Mouse (Mus musculus) B cell, adult 2 months (primary cell): ENCODE results near the gene Hist1h2bg.
A peak's percentile ranks its signal among the peaks of the same experiment; 100 is the strongest.
"Not testable (repeated sequence)": the region's sequence is repeated elsewhere in the genome, so short reads cannot be mapped to it uniquely, and the experiment has no call there.

Source experiments
- DNase-seq, 2 experiments: peaks; one replicate each; pipeline ENCODE4 v3.0.0; 2022

The Hist1h2bg gene

GRCm38 (mm10) chr13:23562699-23563462, 8.3 kb upstream of the Hist1h2bg start:
- DNase-seq, result peak; percentile 62 to 63

- no peak for DNase-seq
Measured at GRCm38 (mm10) chr13:23564482-23564881, 6.7 kb upstream of the Hist1h2bg start.

- DNase-seq, result not testable (repeated sequence)
Measured at GRCm38 (mm10) chr13:23570261-23571021, 755 bp upstream of the Hist1h2bg start.

GRCm38 (mm10) chr13:23571504-23572217, 465 bp downstream of the Hist1h2bg start:
- peak in 1 of 2 experiments; percentile 47 for DNase-seq

GRCm38 (mm10) chr13:23572218-23573033, 1.2 kb downstream of the Hist1h2bg start:
- no peak for DNase-seq

GRCm38 (mm10) chr13:23573034-23573897, 2.1 kb downstream of the Hist1h2bg start:
- DNase-seq, result peak; percentile 35 to 42

- DNase-seq, result peak; percentile 86 to 88
Measured at GRCm38 (mm10) chr13:23573898-23574524, 2.8 kb downstream of the Hist1h2bg start, which contains the start of the genes Hist1h2bf and Hist1h2ad. Hist1h2bf (minus strand) TSS chr13:23574196. Hist1h2ad (plus strand) TSS chr13:23574381.

- peak; percentile 51 to 54 for DNase-seq
Measured at GRCm38 (mm10) chr13:23574546-23575170, 3.5 kb downstream of the Hist1h2bg start.

- peak; percentile 74 to 77 for DNase-seq
Measured at GRCm38 (mm10) chr13:23575271-23575851, 4.2 kb downstream of the Hist1h2bg start, which contains the start of gene Hist1h3d. Hist1h3d (plus strand) TSS chr13:23575763.

GRCm38 (mm10) chr13:23575864-23576313, 4.7 kb downstream of the Hist1h2bg start:
- DNase-seq, result peak in 1 of 2 experiments; percentile 38

- DNase-seq, result no peak
Measured at GRCm38 (mm10) chr13:23576351-23576881, 5.2 kb downstream of the Hist1h2bg start.

GRCm38 (mm10) chr13:23576906-23577639, 5.9 kb downstream of the Hist1h2bg start:
- DNase-seq, result no peak

GRCm38 (mm10) chr13:23577835-23578234, 6.6 kb downstream of the Hist1h2bg start:
- DNase-seq, result no peak

GRCm38 (mm10) chr13:23581408-23582218, 10.4 kb downstream of the Hist1h2bg start, which contains the start of gene Hist1h4d:
Hist1h4d (plus strand) TSS chr13:23581598.
- peak; percentile 97 for DNase-seq

- DNase-seq, result no peak
Measured at GRCm38 (mm10) chr13:23582219-23583056, 11.2 kb downstream of the Hist1h2bg start.

- DNase-seq, result no peak
Measured at GRCm38 (mm10) chr13:23583387-23584068, 12.3 kb downstream of the Hist1h2bg start.
